Mouse (Mus musculus): Measurements from ENCODE around the gene Hbb-bh2.
"Not testable (repeated sequence)": the region's sequence is repeated elsewhere in the genome, so short reads cannot be mapped to it uniquely, and the experiment has no call there.

Hbb-bh2 gene

DNA sequence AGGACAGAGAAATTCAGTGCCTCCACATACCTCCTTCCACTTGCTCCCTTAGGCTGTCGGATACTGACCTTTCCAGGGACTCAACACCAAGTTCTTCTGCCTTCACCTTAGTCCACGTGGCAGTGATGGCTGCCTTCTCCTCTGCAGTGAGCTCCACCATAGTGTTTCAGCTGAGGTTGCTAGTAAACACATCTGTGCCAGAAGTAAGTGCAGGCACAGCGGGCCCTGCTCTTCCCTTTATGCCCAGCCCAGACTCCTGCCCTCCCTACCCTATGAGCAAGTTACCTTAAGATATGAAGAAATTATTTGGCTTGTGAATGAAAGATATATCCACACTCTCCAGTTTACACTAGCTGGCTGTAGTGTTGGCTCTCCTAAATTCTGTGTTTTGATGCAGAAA lies at the start of gene Hbb-bh2:
Gene Hbb-bh2, minus strand, starts transcription at position 253 of the 400 bp plus-strand sequence.
- DNase-seq (ENCODE audit: low spot score), result no peak

GRCm38 (mm10) chr7:103886152-103886551 lies 45.8 kb upstream of the Hbb-bh2 start, which contains the start of gene Olfr66:
Gene Olfr66, minus strand, starts transcription at chr7:103886252.
- no peak for DNase-seq (ENCODE audit: low spot score)

GRCm38 (mm10) chr7:103877093-103877492 lies 36.8 kb upstream of the Hbb-bh2 start:
- no peak for DNase-seq (ENCODE audit: low spot score)

DNA sequence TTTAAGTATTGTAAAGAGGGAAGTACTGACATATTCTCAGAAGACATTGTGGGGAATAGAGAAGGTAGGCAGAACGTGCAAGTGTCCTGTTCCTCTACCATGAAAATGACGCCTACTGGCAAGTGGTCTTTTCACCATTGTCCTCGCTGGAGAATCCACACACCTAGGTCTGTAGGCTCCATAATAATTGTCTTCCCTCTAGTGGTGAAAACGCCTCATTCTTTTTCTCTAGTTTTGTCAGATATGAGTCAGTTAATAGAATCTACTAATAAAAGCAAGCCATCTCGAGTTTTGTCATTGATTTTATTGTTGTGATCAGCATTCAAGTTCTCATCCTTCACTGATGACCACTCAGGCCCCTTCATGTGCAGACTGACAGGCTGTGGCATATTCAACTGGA lies 34.1 kb upstream of the Hbb-bh2 start:
- DNase-seq (ENCODE audit: low spot score), result no peak

DNA sequence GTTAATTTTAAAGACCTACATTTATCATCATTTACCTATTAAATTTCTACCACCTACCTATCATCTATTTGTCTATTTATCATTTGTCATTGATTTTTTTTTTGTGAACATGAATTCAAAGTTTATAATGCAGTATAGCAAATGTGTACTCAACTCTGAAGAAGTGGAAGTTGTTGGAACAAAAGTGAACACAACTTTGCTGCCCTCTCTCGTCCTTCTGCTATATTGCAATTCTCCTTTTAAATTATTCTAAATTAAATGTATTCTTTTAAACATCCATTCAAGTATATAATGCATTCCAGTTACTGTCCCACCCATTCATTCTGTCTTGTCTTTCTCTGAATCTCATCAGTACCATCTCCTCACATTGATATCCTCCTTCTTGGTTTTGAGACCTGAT lies 32.7 kb upstream of the Hbb-bh2 start:
- DNase-seq (ENCODE audit: low spot score), result no peak

GRCm38 (mm10) chr7:103870667-103871066 lies 30.3 kb upstream of the Hbb-bh2 start:
- no peak for DNase-seq (ENCODE audit: low spot score)

GRCm38 (mm10) chr7:103865716-103866115 lies 25.4 kb upstream of the Hbb-bh2 start:
- no peak for DNase-seq (ENCODE audit: low spot score)

GRCm38 (mm10) chr7:103861531-103861930 lies 21.2 kb upstream of the Hbb-bh2 start:
- DNase-seq (ENCODE audit: low spot score), result no peak

- DNase-seq (ENCODE audit: low spot score), result peak; percentile 5
Measured at GRCm38 (mm10) chr7:103860855-103861254, 20.5 kb upstream of the Hbb-bh2 start.

DNA sequence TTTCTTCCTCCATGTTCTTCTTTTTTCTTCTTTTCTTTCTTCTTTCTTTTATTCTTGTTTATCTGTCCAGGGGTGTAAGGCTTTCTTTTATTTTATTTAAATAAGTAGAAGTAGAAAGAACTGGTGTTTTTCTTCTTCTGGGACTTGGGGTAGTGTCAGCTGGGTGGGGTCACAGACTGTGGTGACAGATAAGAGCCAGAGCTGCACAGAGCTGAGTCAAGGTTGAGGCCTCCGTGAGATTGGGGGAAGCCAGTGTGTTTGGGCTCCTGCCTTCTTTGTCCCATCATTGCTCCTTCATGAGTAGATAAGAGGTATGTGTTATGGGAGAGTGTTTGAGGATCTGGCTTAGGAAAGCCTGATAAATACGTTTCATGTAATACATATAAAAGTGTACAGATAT lies 18.8 kb upstream of the Hbb-bh2 start:
- no peak for DNase-seq (ENCODE audit: low spot score)

DNA sequence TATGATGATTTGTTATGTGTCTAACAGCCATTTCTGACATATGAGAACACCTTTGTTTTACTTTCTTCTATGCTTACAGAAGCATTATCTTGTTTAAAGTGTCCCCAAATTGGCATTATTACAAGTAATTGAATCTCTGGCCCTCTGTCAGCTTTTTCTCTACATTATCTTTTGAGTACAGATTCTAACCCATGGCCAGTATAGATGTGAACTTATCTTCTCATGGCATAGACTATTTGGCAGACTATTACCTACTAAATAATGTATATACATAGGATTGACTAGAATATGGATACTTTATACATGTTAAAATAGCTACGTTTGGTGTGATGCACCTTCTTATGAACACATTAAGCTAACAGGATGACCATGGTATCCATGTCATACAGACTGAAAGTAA lies 14.3 kb upstream of the Hbb-bh2 start:
- DNase-seq (ENCODE audit: low spot score), result no peak

DNA sequence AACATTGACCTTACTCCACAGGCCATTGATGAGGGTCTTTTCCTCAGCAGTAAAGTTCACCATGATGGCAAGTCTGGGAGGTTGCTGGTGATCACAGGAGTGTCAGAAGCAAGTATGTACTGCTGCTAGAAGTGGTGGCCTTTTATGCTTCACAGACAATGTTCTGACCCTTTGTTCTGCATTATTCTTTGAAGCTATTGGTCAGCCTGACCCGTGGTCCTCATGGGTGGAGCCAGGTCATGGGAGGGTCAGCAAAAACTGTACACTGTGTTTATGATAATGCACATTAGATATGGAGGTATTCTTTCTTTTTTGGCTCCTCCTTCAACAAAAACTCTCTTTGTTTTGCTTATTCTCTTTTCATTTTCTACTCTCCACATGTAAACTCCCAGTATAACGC lies 12.8 kb upstream of the Hbb-bh2 start, which contains the start of gene Hbb-y:
Gene Hbb-y, minus strand, starts transcription at position 127 of the 400 bp plus-strand sequence.
- no peak for DNase-seq (ENCODE audit: low spot score)

- DNase-seq (ENCODE audit: low spot score), result no peak
Measured at GRCm38 (mm10) chr7:103844525-103845325, 4.4 kb upstream of the Hbb-bh2 start.

GRCm38 (mm10) chr7:103843034-103843433 lies 2.7 kb upstream of the Hbb-bh2 start, which contains the start of gene Hbb-bh1:
Gene Hbb-bh1, minus strand, starts transcription at chr7:103843164.
- no peak for DNase-seq (ENCODE audit: low spot score)

DNA sequence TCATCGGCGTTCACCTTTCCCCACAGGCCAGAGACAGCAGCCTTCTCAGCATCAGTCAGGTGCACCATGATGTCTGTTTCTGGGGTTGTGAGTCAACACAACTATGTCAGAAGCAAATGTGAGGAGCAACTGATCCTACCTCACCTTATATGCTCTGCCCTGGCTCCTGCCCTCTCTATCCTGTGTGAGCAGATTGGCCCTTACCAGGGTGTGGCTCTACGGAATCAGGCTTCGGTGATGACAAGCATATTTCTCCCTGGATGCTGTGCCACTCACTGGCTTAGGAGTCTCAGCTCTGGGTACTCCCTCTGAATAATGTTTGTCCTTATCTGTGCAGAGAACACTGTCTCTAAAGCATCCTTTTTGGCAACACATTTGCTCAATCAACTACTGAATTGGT lies 12.5 kb downstream of the Hbb-bh2 start, which contains the start of gene Hbb-bs:
Gene Hbb-bs, minus strand, starts transcription at position 289 of the 400 bp plus-strand sequence.
- DNase-seq (ENCODE audit: low spot score), result no peak

DNA sequence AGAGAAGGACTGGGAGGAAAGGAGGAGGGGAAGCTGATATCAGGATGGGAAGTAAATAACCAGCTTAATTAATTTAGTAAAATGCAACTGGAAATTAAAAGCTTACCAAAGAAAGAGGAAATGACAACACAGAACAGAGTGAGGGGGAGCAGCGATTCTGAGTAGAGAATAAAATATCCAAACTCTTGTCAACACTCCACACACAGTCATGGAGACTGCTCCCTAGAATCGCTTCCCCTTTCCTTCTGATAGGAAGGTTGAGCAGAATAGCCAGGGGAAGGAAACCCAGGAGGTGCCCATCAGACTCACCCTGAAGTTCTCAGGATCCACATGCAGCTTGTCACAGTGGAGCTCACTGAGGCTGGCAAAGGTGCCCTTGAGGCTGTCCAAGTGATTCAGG lies 13.2 kb downstream of the Hbb-bh2 start:
- DNase-seq (ENCODE audit: low spot score), result not testable (repeated sequence)

DNA sequence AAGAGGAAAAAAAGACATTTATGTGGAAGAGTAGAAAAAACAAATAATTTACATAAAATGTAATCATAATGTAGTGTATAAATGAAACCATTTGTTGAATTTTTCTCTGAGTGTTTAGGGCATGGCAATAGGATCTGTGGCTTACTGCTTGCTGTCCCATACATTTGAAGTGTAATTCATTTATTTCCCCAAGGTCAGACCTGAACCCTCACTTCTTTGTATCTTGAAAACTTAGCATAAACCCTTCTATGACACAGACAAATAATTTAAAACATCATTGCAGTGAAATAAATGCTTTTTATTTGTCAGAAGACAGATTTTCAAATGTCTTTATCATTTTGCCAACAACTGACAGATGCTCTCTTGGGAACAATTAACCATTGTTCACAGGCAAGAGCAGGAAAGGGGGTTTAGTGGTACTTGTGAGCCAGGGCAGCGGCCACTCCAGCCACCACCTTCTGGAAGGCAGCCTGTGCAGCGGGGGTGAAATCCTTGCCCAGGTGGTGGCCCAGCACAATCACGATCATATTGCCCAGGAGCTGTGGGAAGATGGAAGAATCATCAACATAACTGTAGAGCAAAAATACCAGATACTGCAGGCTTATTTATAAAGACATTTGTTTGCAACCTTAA lies 13.9 kb downstream of the Hbb-bh2 start:
- no peak for DNase-seq (ENCODE audit: low spot score)

GRCm38 (mm10) chr7:103825536-103826254 lies 14.6 kb downstream of the Hbb-bh2 start:
- no peak for DNase-seq (ENCODE audit: low spot score)

- DNase-seq (ENCODE audit: low spot score), result no peak
Measured at GRCm38 (mm10) chr7:103824597-103824996, 15.7 kb downstream of the Hbb-bh2 start.

GRCm38 (mm10) chr7:103815085-103815484 lies 25.2 kb downstream of the Hbb-bh2 start:
- DNase-seq (ENCODE audit: low spot score), result not testable (repeated sequence)

- no peak for DNase-seq (ENCODE audit: low spot score)
Measured at GRCm38 (mm10) chr7:103813766-103814165, 26.6 kb downstream of the Hbb-bh2 start, which contains the start of gene Hbb-bt. Gene Hbb-bt, minus strand, starts transcription at chr7:103813996.

DNA sequence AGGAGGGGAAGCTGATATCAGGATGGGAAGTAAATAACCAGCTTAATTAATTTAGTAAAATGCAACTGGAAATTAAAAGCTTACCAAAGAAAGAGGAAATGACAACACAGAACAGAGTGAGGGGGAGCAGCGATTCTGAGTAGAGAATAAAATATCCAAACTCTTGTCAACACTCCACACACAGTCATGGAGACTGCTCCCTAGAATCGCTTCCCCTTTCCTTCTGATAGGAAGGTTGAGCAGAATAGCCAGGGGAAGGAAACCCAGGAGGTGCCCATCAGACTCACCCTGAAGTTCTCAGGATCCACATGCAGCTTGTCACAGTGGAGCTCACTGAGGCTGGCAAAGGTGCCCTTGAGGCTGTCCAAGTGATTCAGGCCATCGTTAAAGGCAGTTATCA lies 27.2 kb downstream of the Hbb-bh2 start:
- not testable (repeated sequence) for DNase-seq (ENCODE audit: low spot score)
